Mouse (Mus musculus) neural tube, embryonic 13.5 days (tissue): ENCODE data around the gene Nle1. TPM values are rescaled to one million over a fixed set of nuclear protein-coding genes. Genes with fewer than 3 reads are reported as not detected.

Experiments
- ATAC-seq: fragments of 200-750 bp; cut with Nextera tagmentation; 2 replicates; pipeline ENCODE4 v1.8.0; 2017; ENCODE audit warnings: low read depth, mild to moderate bottlenecking, moderate TSS enrichment, moderate library complexity
- H3K27ac ChIP-seq: fragments of 300-500 bp; sonication (generic); replicated peaks from 2 replicates; pipeline ENCODE4 v1.5.1; 2015; ENCODE audit warnings: moderate library complexity, mild to moderate bottlenecking, inconsistent platforms
- H3K27me3 ChIP-seq: fragments of 300-500 bp; sonication (generic); 2 replicates; pipeline ENCODE4 v1.6.1; 2015; ENCODE audit warnings: mild to moderate bottlenecking, inconsistent platforms
- H3K36me3 ChIP-seq: fragments of 300-500 bp; sonication (generic); 2 replicates; pipeline ENCODE4 v1.6.1; 2015; ENCODE audit warnings: mild to moderate bottlenecking, inconsistent platforms
- H3K4me1 ChIP-seq: fragments of 300-500 bp; sonication (generic); replicated peaks from 2 replicates; pipeline ENCODE4 v1.6.1; 2015; ENCODE audit warnings: inconsistent platforms
- H3K4me2 ChIP-seq: fragments of 300-500 bp; sonication (generic); 2 replicates; pipeline ENCODE4 v1.6.1; 2015; ENCODE audit warnings: inconsistent platforms, mild to moderate bottlenecking, moderate library complexity
- H3K4me3 ChIP-seq: fragments of 300-500 bp; sonication (generic); 2 replicates; pipeline ENCODE4 v1.5.1; 2015; ENCODE audit warnings: mild to moderate bottlenecking, inconsistent platforms
- H3K9ac ChIP-seq: fragments of 300-500 bp; sonication (generic); 2 replicates; pipeline ENCODE4 v1.6.1; 2015; ENCODE audit warnings: moderate library complexity, mild to moderate bottlenecking, inconsistent platforms
- H3K9me3 ChIP-seq: fragments of 300-500 bp; sonication (generic); 2 replicates; pipeline ENCODE4 v1.6.1; 2016; ENCODE audit warnings: inconsistent platforms
- WGBS: fragments of 180-500 bp; shearing (Covaris S2); methylation state at CpG from one replicate; pipeline ENCODE4 v1.1.7; 2015; 5-methylcytosine and 5-hydroxymethylcytosine counted together
- polyA plus RNA-seq: library from polyadenylated mRNA; unstranded; fragments of >200 nt; fragmentation: Nextera tagmentation; extraction: Ambion mirVana; gene quantifications from 2 replicates; pipeline ENCODE4 v1.2.1, GENCODE M21; 2015

Nle1 gene
- polyA plus RNA-seq, 1 experiment from 2014 or later: 31.9 TPM

DNA sequence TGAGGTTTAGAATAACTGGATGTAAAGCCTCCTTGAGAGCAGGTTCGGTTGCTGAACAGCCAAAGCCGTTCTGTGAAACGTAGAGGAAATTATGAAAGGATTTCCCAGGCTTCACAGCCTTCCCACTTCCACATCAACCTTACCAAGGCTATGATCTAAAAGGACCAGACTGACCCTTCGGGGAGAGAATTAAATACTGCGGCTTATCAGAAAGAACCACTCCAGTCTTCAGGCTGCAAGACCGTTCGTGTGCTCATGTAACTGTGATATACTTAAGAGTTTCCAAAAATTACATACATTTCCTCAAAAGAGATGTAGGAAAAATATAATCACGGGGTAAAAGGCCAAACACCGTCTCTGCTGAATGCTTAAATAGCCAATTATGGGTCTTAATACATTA lies 45.6 kb downstream of the Nle1 start:
- Histone ChIP-seq H3K9me3 (no peaks in the 10 kb centered on the region), H3K27me3 (no peaks in the 10 kb centered on the region), H3K36me3 (no peaks in the 10 kb centered on the region), H3K4me1 (peaks cover 26% of the 10 kb centered on the region), H3K4me2 (no peak overlapping the region), H3K4me3 (no peak overlapping the region), H3K27ac (no peak overlapping the region), H3K9ac (no peak overlapping the region)
- 74% methylated on average over 9 of the region's 9 CpGs for WGBS
- ATAC-seq: no peak

DNA sequence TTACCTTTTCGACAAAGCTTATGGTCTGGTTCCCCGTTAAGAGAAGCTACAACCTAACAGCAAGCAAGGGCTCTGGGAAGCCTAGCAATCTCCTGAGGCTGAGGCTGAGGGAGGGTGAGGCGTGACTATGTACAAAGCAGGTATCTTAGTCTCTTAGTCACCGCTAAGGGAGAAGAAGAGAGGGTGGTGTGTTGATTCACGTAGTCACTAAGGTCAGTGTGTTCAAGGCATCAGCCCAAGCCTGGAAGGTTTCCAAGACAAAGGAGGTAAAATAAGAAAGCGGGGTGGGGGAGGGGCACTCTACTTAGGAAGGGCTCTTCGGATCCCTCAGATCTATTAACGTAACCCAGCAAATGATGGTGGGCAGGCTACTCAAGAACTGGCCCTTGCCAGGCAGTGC lies 46.7 kb downstream of the Nle1 start:
- Histone ChIP-seq H3K9me3 (no peaks in the 10 kb centered on the region), H3K4me1 (peaks cover 26% of the 10 kb centered on the region), H3K4me2 (no peak overlapping the region), H3K36me3 (no peaks in the 10 kb centered on the region), H3K4me3 (no peak overlapping the region), H3K27me3 (no peaks in the 10 kb centered on the region), H3K27ac (no peak overlapping the region), H3K9ac (no peak overlapping the region)
- WGBS: 66% methylated on average over 8 of the region's 8 CpGs
- ATAC-seq: no peak

DNA sequence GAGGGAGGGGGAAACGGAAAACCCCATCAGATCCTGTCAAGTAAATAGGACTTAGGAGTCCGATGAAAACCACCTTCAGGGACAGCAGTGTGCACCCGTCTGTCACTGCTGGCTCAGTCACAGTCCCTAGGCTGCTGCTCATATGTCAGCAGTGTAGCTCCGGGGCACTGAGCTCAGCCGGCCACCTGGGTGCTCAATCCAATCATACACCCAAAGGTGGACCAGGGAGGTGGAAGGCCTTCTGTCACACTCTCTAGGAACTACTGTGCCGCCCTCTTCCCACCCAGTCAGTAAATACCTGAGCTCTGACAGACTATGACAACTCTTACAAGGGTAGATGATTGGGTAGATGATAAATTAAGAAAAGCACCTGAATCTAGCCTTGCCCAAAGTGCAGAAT lies 47.5 kb downstream of the Nle1 start:
- Histone ChIP-seq H3K4me1 (peaks cover 31% of the 10 kb centered on the region), H3K4me2 (no peak overlapping the region), H3K27ac (no peak overlapping the region), H3K4me3 (no peak overlapping the region), H3K9ac (no peak overlapping the region), H3K27me3 (no peaks in the 10 kb centered on the region), H3K9me3 (no peaks in the 10 kb centered on the region), H3K36me3 (no peaks in the 10 kb centered on the region)
- ATAC-seq: no peak
- 80% methylated on average over 6 of the region's 6 CpGs for WGBS

DNA sequence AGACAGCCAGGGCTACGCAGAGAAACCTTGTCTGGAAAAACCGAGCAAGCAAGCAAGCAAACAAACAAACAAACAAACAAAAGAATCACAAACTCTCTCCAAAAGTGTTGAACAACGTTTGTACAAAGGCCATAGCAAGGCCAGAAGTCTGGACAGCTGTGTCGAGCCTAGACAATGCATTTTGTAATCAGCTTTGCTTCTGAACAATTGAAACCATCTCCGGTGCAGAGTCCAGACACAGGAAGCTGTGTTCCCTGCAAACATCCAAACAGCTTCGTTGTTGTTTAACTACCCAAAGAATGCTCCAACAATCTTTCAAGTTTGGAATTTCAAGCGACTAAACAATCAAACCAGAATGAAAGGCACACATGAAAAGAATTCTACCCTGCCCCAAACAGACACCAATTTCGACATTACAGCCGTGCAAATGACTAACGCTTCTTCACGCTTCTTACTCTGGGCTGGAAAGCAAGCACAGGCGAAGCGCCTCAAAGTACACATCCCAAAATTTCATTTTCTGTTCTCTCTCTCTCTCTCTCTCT lies 50.8 kb downstream of the Nle1 start:
- no peak overlapping the region for H3K9ac ChIP-seq
- ATAC-seq: no peak
- H3K36me3 ChIP-seq: no peaks in the 10 kb centered on the region
- H3K9me3 ChIP-seq: no peaks in the 10 kb centered on the region
- peaks cover 24% of the 10 kb centered on the region; the same call in 1 of the 2 replicates for H3K4me1 ChIP-seq
- 68% methylated on average over 13 of the region's 13 CpGs for WGBS
- H3K4me3 ChIP-seq: no peak overlapping the region
- H3K27ac ChIP-seq: no peak overlapping the region
- H3K4me2 ChIP-seq: no peak overlapping the region
- H3K27me3 ChIP-seq: no peaks in the 10 kb centered on the region

- Histone ChIP-seq H3K4me2 (no peak overlapping the region), H3K9me3 (no peaks in the 10 kb centered on the region), H3K27me3 (no peaks in the 10 kb centered on the region), H3K27ac (no peak overlapping the region), H3K4me3 (no peak overlapping the region), H3K4me1 (peaks cover 25% of the 10 kb centered on the region), H3K9ac (no peak overlapping the region), H3K36me3 (no peaks in the 10 kb centered on the region)
- ATAC-seq: peak; percentile 32; the same call in 1 of the 2 replicates
- 51% methylated on average over 10 of the region's 10 CpGs for WGBS
Observed at GRCm38 (mm10) chr11:82856032-82856431, 52.2 kb downstream of the Nle1 start.

- no peaks in the 10 kb centered on the region for H3K27me3 ChIP-seq
- H3K36me3 ChIP-seq: no peaks in the 10 kb centered on the region
- no peak for ATAC-seq
- H3K27ac ChIP-seq: no peak overlapping the region
- H3K9me3 ChIP-seq: no peaks in the 10 kb centered on the region
- H3K9ac ChIP-seq: peak overlapping the region; percentile 26; the same call in 1 of the 2 replicates
- no peak overlapping the region for H3K4me3 ChIP-seq
- peaks cover 31% of the 10 kb centered on the region for H3K4me1 ChIP-seq
- no peak overlapping the region for H3K4me2 ChIP-seq
- WGBS: 81% methylated on average over 9 of the region's 9 CpGs
Observed at GRCm38 (mm10) chr11:82855327-82855973, 52.8 kb downstream of the Nle1 start.

DNA sequence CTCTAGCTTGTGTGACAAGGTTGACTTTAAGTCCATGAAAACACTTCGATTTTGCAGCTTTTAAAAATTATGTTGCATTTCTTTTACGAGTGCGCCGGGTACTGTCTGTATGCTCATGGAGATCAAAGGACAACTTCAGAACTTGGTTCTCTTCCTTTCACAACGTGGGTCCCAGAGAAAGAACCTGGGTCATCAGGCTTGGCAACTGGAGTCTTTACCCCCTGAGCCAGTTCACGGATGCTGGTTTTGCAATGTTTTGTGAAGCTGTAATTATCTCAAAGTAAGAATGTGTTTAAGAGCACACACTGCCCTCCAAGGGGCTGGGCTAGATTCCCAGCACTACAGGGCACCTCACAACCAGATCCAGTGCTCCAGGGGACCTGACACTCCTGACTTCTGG lies 54.1 kb downstream of the Nle1 start:
- 91% methylated on average over 6 of the region's 6 CpGs for WGBS
- no peaks in the 10 kb centered on the region for H3K27me3 ChIP-seq
- no peak overlapping the region for H3K9ac ChIP-seq
- no peak overlapping the region for H3K27ac ChIP-seq
- peaks cover 41% of the 10 kb centered on the region for H3K4me1 ChIP-seq
- no peak for ATAC-seq
- H3K36me3 ChIP-seq: no peaks in the 10 kb centered on the region
- no peaks in the 10 kb centered on the region for H3K9me3 ChIP-seq
- no peak overlapping the region for H3K4me3 ChIP-seq
- no peak overlapping the region for H3K4me2 ChIP-seq

- Histone ChIP-seq H3K4me2 (no peak overlapping the region), H3K36me3 (no peaks in the 10 kb centered on the region), H3K9ac (no peak overlapping the region), H3K9me3 (no peaks in the 10 kb centered on the region), H3K27me3 (no peaks in the 10 kb centered on the region), H3K27ac (no peak overlapping the region), H3K4me3 (no peak overlapping the region), H3K4me1 (peaks cover 41% of the 10 kb centered on the region)
- no peak for ATAC-seq
- 92% methylated on average over 7 of the region's 7 CpGs for WGBS
Observed at GRCm38 (mm10) chr11:82852958-82853357, 55.3 kb downstream of the Nle1 start.

GRCm38 (mm10) chr11:82852540-82852939 lies 55.7 kb downstream of the Nle1 start:
- 85% methylated on average over 10 of the region's 10 CpGs for WGBS
- no peaks in the 10 kb centered on the region for H3K27me3 ChIP-seq
- H3K9ac ChIP-seq: no peak overlapping the region
- H3K36me3 ChIP-seq: no peaks in the 10 kb centered on the region
- H3K4me3 ChIP-seq: no peak overlapping the region
- H3K9me3 ChIP-seq: no peaks in the 10 kb centered on the region
- no peak for ATAC-seq
- peaks cover 45% of the 10 kb centered on the region for H3K4me1 ChIP-seq
- H3K27ac ChIP-seq: no peak overlapping the region; the same call in 1 of the 2 replicates
- H3K4me2 ChIP-seq: no peak overlapping the region

- H3K36me3 ChIP-seq: no peaks in the 10 kb centered on the region
- H3K4me3 ChIP-seq: no peak overlapping the region
- no peak for ATAC-seq
- 80% methylated on average over 11 of the region's 11 CpGs for WGBS
- H3K9ac ChIP-seq: no peak overlapping the region
- no peaks in the 10 kb centered on the region for H3K27me3 ChIP-seq
- H3K4me1 ChIP-seq: peaks cover 49% of the 10 kb centered on the region
- no peak overlapping the region; the same call in 1 of the 2 replicates for H3K27ac ChIP-seq
- peak overlapping the region; percentile 28; the same call in 1 of the 2 replicates for H3K4me2 ChIP-seq
- no peaks in the 10 kb centered on the region for H3K9me3 ChIP-seq
Observed at GRCm38 (mm10) chr11:82852115-82852514, 56.1 kb downstream of the Nle1 start.
